Mouse (Mus musculus) heart, embryonic 11.5 days (tissue): ENCODE results near the gene Srarp. TPM values are rescaled to one million over a fixed set of nuclear protein-coding genes. Genes with fewer than 3 reads are reported as not detected.

Experiments
- ATAC-seq: fragments of 200-750 bp; cut with Nextera tagmentation; replicated peaks from 2 replicates; pipeline ENCODE4 v1.8.0; 2017; ENCODE audit warnings: moderate library complexity; ENCODE audit not compliant: insufficient number of reproducible peaks, low FRiP score, low TSS enrichment
- H3K27ac ChIP-seq: fragments of 300-500 bp; sonication (generic); 2 replicates; pipeline ENCODE4 v1.5.1; 2014; ENCODE audit warnings: mild to moderate bottlenecking, low read depth, low read length
- H3K27me3 ChIP-seq: fragments of 300-500 bp; sonication (generic); 2 replicates; pipeline ENCODE4 v1.6.1; 2014; ENCODE audit warnings: mild to moderate bottlenecking, low read length, mixed read lengths; ENCODE audit not compliant: control insufficient read depth, insufficient read depth
- H3K36me3 ChIP-seq: fragments of 300-500 bp; sonication (generic); 2 replicates; pipeline ENCODE4 v1.6.1; 2014; ENCODE audit warnings: mild to moderate bottlenecking, low read length, moderate library complexity, mixed read lengths; ENCODE audit not compliant: control insufficient read depth, insufficient read depth
- H3K4me1 ChIP-seq: fragments of 300-500 bp; sonication (generic); 2 replicates; pipeline ENCODE4 v1.6.1; 2014; ENCODE audit warnings: low read length; ENCODE audit not compliant: control insufficient read depth, insufficient read depth
- H3K4me2 ChIP-seq: fragments of 300-500 bp; sonication (generic); 2 replicates; pipeline ENCODE4 v1.6.1; 2014; ENCODE audit warnings: mild to moderate bottlenecking, moderate library complexity
- H3K4me3 ChIP-seq: fragments of 300-500 bp; sonication (generic); 2 replicates; pipeline ENCODE4 v1.5.1; 2014; ENCODE audit warnings: low read depth, low read length
- H3K9ac ChIP-seq: fragments of 300-500 bp; sonication (generic); 2 replicates; pipeline ENCODE4 v1.6.1; 2014; ENCODE audit warnings: mild to moderate bottlenecking, low read depth, low read length, moderate library complexity
- H3K9me3 ChIP-seq: fragments of 300-500 bp; sonication (generic); replicated peaks from 2 replicates; pipeline ENCODE4 v1.6.1; 2016; ENCODE audit warnings: low read length; ENCODE audit not compliant: control insufficient read depth
- WGBS: fragments of 180-500 bp; shearing (Covaris S2); extraction: QIAGEN DNeasy Blood & Tissue Kit; methylation state at CpG from one replicate; pipeline ENCODE4 v1.1.7; 2014; ENCODE audit not compliant: insufficient replicate concordance; 5-methylcytosine and 5-hydroxymethylcytosine counted together
- polyA plus RNA-seq: library from polyadenylated mRNA; unstranded; fragments of >200 nt; fragmentation: Nextera tagmentation; extraction: Ambion mirVana; gene quantifications from 2 replicates; pipeline ENCODE4 v1.2.1, GENCODE M21; 2014

Gene Srarp
- polyA plus RNA-seq, 1 experiment from 2014 or later = not detected

DNA sequence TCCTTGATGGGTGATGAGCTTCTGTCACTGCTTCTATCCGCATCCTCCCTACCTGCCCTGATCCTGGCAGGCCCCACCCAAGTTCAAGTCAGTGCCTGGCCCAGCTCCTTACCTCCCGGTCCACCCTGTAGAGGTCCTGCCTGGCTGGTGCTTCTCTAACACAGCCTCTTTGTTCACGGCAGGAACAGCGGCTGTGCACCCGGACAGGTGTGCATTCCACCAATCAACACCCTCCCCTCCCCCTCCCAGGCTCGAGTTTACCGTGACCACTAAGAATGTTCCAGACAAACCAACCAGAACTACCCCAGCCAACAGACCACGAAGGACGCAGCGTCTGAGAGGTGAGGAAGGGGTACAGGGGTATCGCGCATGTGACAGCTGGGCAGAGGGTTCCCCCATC lies 37.4 kb downstream of the Srarp start, which contains the start of gene Clcnka:
Gene Clcnka, minus strand, starts transcription at position 180 of the 400 bp plus-strand sequence.
- WGBS = 54% methylated on average over 12 of the region's 12 CpGs
- no peaks in the 10 kb centered on the region for H3K4me1 ChIP-seq
- no peak within 1 kb of the TSS for H3K9ac ChIP-seq
- H3K4me3 ChIP-seq = no peak within 1 kb of the TSS
- H3K9me3 ChIP-seq = no peaks in the 10 kb centered on the region
- no peaks in the 10 kb centered on the region for H3K36me3 ChIP-seq
- no peak within 1 kb of the TSS for H3K4me2 ChIP-seq
- H3K27me3 ChIP-seq = peaks cover 18% of the 10 kb centered on the region
- H3K27ac ChIP-seq = no peak within 1 kb of the TSS
- no peak for ATAC-seq

DNA sequence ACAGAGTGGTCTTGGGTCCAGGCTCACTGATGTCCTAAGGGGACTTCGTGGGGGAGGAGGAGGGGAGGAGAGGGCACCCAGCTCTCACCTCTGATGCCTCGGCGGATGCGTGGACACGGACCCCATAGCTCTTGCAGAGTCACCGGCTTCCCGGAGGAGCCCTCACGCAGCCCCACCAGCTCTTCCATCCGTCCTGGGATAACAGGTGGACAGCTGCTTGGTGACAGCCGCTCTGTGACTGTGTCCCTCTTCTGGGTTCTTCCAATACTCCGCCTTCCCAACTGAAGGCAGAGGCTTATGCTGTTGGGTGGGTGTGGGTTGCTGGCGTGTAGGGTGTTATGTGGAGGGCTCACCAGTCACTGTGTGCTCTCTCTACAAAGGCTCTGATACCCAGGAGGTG lies 38.0 kb downstream of the Srarp start:
- no peaks in the 10 kb centered on the region for H3K4me1 ChIP-seq
- H3K36me3 ChIP-seq = no peaks in the 10 kb centered on the region
- no peak overlapping the region for H3K4me3 ChIP-seq
- no peaks in the 10 kb centered on the region for H3K9me3 ChIP-seq
- H3K27ac ChIP-seq = no peak overlapping the region
- H3K9ac ChIP-seq = no peak overlapping the region
- peaks cover 18% of the 10 kb centered on the region for H3K27me3 ChIP-seq
- 74% methylated on average over 12 of the region's 12 CpGs for WGBS
- ATAC-seq = no peak
- no peak overlapping the region for H3K4me2 ChIP-seq

DNA sequence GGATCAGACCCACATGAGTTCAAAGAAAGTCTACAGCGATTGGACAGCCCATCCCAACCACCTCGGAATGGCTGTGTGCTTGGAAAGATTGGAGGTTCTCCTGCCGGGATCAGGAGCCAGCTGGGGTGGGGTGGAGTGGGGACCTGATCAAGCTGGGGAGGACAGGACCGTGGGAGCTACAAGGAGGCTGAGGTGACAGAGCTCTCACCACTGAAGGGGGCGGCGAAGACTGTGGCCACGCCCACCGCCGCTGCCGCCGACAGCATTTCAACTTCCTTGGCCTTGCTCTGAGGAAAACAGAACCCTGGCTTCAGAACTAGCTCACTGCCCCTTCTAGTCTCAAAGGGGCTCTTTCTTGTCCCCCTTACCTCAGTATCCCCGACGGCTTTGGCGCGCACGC lies 41.2 kb downstream of the Srarp start:
- peak overlapping the region; percentile 3; the same call in 1 of the 2 replicates for H3K4me3 ChIP-seq
- no peaks in the 10 kb centered on the region for H3K36me3 ChIP-seq
- H3K4me1 ChIP-seq = no peaks in the 10 kb centered on the region
- WGBS = 15% methylated on average over 16 of the region's 16 CpGs
- no peak for ATAC-seq
- H3K27me3 ChIP-seq = peaks cover 18% of the 10 kb centered on the region
- H3K27ac ChIP-seq = no peak overlapping the region
- H3K9ac ChIP-seq = no peak overlapping the region
- H3K9me3 ChIP-seq = no peaks in the 10 kb centered on the region
- H3K4me2 ChIP-seq = peak overlapping the region; percentile 53

DNA sequence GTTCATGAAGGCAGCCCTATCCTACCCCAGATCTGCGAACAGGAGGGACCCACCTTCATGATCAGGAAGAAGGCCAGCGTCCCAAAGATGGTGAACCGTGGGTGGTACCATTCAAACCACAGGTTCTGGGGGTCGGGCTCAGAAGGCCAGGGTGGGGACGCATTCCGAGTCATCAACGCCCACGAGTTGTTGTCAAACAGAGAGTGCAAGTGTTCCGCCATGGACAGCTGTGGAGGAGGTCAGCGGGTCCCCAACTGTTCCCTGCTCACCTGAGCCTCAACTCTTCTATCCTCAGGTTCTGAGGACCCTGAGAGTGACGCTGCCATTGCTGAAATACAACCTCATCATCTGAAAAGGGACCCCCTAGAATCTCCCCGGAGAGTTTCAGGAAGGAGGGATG lies 44.6 kb downstream of the Srarp start:
- Histone ChIP-seq H3K4me2 (no peak overlapping the region), H3K9ac (no peak overlapping the region), H3K36me3 (no peaks in the 10 kb centered on the region), H3K9me3 (no peaks in the 10 kb centered on the region), H3K4me1 (no peaks in the 10 kb centered on the region), H3K4me3 (no peak overlapping the region), H3K27me3 (peaks cover 10% of the 10 kb centered on the region), H3K27ac (no peak overlapping the region)
- no peak for ATAC-seq
- 68% methylated on average over 12 of the region's 12 CpGs for WGBS

DNA sequence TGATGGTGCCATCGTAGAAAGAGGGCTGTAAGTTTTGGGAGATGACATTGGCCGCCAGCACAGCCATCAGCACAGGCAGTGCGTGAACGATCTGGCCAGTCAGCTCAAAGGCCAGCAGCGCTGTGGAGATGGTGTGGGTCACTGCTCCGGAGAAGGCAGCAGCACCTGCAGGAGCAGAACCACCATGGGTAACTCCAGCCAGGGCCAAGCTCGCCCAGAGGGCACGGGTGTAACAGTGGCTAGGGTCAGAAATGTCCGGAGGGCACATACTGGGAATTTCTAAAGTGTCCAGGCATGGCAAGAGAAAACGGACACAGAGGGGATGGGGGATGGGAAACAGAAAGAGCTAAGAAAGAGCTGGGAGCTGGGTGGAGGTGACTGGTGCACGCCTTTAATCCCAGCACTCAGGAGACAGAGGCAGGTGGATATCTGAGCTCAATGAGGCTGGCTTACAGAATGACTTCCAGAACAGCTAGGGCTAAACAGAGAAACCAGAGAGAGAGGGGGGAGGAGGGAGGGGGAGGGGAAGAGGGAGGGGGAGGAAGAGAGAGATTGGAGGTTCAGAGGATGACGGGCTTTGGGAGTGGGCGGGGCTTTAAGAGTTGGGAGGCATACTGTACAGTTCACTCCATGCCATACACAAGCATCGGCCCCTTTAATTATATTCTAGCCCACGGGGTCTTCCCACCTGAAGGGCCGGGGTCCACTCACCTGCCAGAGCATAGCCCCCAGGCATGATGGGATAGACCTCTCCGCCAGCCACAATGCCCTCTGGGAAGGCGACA lies 46.3 kb downstream of the Srarp start:
- peaks cover 9% of the 10 kb centered on the region for H3K27me3 ChIP-seq
- no peak overlapping the region for H3K9ac ChIP-seq
- no peak overlapping the region for H3K4me3 ChIP-seq
- 58% methylated on average over 18 of the region's 18 CpGs for WGBS
- no peaks in the 10 kb centered on the region for H3K9me3 ChIP-seq
- H3K36me3 ChIP-seq = no peaks in the 10 kb centered on the region
- no peaks in the 10 kb centered on the region for H3K4me1 ChIP-seq
- no peak for ATAC-seq
- H3K27ac ChIP-seq = no peak overlapping the region
- no peak overlapping the region for H3K4me2 ChIP-seq

DNA sequence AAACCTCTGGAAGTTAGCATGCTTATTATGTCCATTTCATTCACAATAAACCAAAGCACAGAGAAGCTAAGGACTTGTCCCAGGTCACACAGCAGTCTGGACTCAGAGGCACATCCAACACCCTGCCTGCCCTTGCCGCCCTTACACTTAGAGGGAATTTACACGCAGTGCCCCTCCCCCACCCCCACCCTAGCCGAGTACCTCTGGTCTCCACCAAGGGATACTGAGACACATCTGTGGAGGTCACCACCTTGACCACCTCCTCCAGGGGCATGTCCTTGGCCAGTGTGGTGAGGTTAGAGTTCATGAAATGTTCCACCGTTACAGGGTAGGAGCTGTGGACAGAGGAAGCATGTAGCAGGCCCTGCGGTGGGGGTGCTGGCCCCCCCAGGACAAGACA lies 48.0 kb downstream of the Srarp start:
- peaks cover 22% of the 10 kb centered on the region for H3K27me3 ChIP-seq
- no peak for ATAC-seq
- no peaks in the 10 kb centered on the region for H3K36me3 ChIP-seq
- H3K27ac ChIP-seq = no peak overlapping the region
- H3K4me3 ChIP-seq = no peak overlapping the region
- 69% methylated on average over 5 of the region's 5 CpGs for WGBS
- H3K9me3 ChIP-seq = no peaks in the 10 kb centered on the region
- H3K9ac ChIP-seq = no peak overlapping the region
- peaks cover 2% of the 10 kb centered on the region; the same call in 1 of the 2 replicates for H3K4me1 ChIP-seq
- H3K4me2 ChIP-seq = no peak overlapping the region

DNA sequence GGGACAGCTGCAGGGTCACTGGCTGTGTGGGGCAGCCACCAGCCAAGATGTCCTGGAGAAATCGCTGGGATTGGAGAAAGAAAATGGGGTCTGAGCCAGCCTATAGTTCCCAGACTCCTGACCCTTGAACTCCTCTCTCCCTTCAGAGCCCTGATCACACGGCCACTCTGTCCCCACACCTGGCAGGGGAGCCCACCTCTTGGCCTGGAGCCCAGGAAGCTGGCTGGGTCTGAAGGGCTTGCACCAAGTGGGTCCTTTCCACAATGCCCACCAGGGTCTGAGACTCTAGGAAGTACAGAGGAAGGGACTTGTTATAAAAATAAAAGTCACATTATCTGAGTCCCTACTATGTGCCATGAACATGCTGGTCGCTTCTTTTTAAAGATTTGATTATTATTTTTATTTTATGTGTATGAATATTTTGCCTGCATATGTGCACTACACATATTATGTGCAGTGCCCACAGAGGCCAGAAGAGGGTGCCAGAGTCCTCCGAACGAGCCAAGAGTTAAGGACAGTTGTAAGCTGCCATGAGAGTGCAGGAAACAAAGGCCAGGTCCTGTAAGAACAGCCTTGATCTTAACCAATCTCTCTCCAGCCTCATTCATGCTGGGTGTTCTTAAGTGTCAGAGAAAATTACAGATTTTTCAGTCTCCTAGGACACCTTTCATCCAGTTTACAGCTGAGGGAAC lies 48.7 kb downstream of the Srarp start:
- no peak overlapping the region for H3K4me2 ChIP-seq
- H3K4me3 ChIP-seq = no peak overlapping the region
- H3K4me1 ChIP-seq = peaks cover 9% of the 10 kb centered on the region
- peaks cover 28% of the 10 kb centered on the region for H3K27me3 ChIP-seq
- no peak overlapping the region for H3K9ac ChIP-seq
- ATAC-seq = no peak
- no peaks in the 10 kb centered on the region for H3K9me3 ChIP-seq
- WGBS = 17% methylated on average over 5 of the region's 5 CpGs
- H3K36me3 ChIP-seq = no peaks in the 10 kb centered on the region
- H3K27ac ChIP-seq = no peak overlapping the region

DNA sequence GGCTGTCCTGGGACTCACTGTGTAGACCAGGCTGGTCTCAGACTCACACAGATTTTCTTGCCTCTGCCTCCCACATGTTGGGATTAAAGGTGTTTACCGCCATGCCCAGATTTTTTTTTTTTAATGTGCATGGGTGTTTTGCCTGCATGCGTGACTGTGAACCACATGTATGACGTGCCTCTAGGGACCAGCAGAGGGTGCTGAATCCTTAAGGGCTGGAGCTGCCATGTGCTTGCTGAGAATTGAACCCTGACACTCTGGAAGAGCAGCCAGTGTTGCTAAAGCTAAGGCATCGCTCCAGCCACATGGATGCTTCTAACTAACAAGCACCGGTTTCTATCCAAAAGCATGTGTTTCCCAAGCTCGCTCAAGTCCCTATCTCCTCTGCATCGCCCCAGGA lies 49.8 kb downstream of the Srarp start:
- Histone ChIP-seq H3K4me3 (no peak overlapping the region), H3K36me3 (no peaks in the 10 kb centered on the region), H3K4me2 (no peak overlapping the region), H3K9ac (no peak overlapping the region), H3K27ac (no peak overlapping the region), H3K27me3 (peaks cover 39% of the 10 kb centered on the region), H3K4me1 (peaks cover 12% of the 10 kb centered on the region), H3K9me3 (no peaks in the 10 kb centered on the region)
- 67% methylated on average over 7 of the region's 7 CpGs for WGBS
- ATAC-seq = no peak
